ENCODE assay signal across 36 mouse cellular contexts in genomic region chr16:94009356-94009755, GRCm38 (mm10). TPM values are rescaled to one million over a fixed set of nuclear protein-coding genes. Genes with fewer than 3 reads are reported as not detected.
DNase-seq lines count a peak whose midpoint lies in the region; ATAC-seq lines count a peak whose summit lies in the region.
"Had no signal": no experiment of that assay in that cellular context is flagged by ENCODE, and none has a peak within 500 bp of the region (broad histone marks: within the 10 kb centered on the region; RNA-seq: fewer than 3 reads in every experiment).

No protein-coding gene starts in this region.

- H3K4me3 ChIP-seq in neural tube, embryonic 15.5 days (replicated peaks): no peak overlapping the region
- H3K4me3 ChIP-seq in embryonic facial prominence, embryonic 10.5 days: no peak overlapping the region
- H3K4me3 ChIP-seq: embryonic facial prominence, embryonic 12.5 days; embryonic facial prominence, embryonic 15.5 days; heart, adult 2 months; heart, embryonic 10.5 days; heart, embryonic 13.5 days had no signal

- WGBS in neural tube, embryonic 15.5 days: 67% methylated on average over 5 of the region's 5 CpGs
- 56% methylated on average over 5 of the region's 5 CpGs for WGBS in embryonic facial prominence, embryonic 10.5 days

- H3K9ac ChIP-seq in neural tube, embryonic 15.5 days (replicated peaks): no peak overlapping the region
- H3K9ac ChIP-seq: embryonic facial prominence, embryonic 12.5 days; embryonic facial prominence, embryonic 15.5 days; forebrain, postnatal 0 days; heart, embryonic 13.5 days; hindbrain, embryonic 14.5 days had no signal

- H3K4me2 ChIP-seq in neural tube, embryonic 15.5 days: no peak overlapping the region
- H3K4me2 ChIP-seq: embryonic facial prominence, embryonic 12.5 days; embryonic facial prominence, embryonic 15.5 days; heart, embryonic 13.5 days; hindbrain, embryonic 14.5 days had no signal

- no peaks in the 10 kb centered on the region for H3K36me3 ChIP-seq in neural tube, embryonic 15.5 days
- H3K36me3 ChIP-seq in embryonic facial prominence, embryonic 10.5 days (replicated peaks): no peaks in the 10 kb centered on the region
- H3K36me3 ChIP-seq: embryonic facial prominence, embryonic 12.5 days; embryonic facial prominence, embryonic 15.5 days; G1E; heart, embryonic 10.5 days; heart, embryonic 13.5 days had no signal

- peak; percentile 23 for DNase-seq in neural tube, embryonic 10.5 days (ENCODE audit: extremely low spot score, low spot score)
- peak; percentile 35 for DNase-seq in embryonic facial prominence, embryonic 10.5 days (ENCODE audit: low spot score)
- no peak for DNase-seq in cerebellum, postnatal 36 days
- no peak for DNase-seq in gastrocnemius, postnatal 14 days
- DNase-seq: adrenal gland, adult 8-10 months; adrenal gland, postnatal 25 days; B cell, adult 2 months; cerebellum, adult 18-20 months; cerebellum, adult 9-10 months; cerebellum, postnatal 14 days; embryo, embryonic 11 days; forebrain, postnatal 0 days; gastrocnemius, postnatal 36 days; heart, adult 2 months; heart, postnatal 14 days; heart, postnatal 4 days had no signal

- no peak for ATAC-seq in neural tube, embryonic 15.5 days (ENCODE audit: low FRiP score)
- peak; percentile 86 for ATAC-seq in megakaryocyte-erythroid progenitor cell, adult 5-6 weeks (replicated peaks; ENCODE audit: low FRiP score, low TSS enrichment, poor library complexity, severe bottlenecking)
- ATAC-seq: activated CD4-positive, CD25-positive, alpha-beta regulatory T cell, adult 4 months; forebrain, embryonic 14.5 days; forebrain, postnatal 0 days; hindbrain, postnatal 0 days; inflammation-experienced regulatory T-cells, adult 6 months; intestine, embryonic 16.5 days had no signal

- peaks cover 11% of the 10 kb centered on the region for H3K4me1 ChIP-seq in neural tube, embryonic 15.5 days
- peaks cover 51% of the 10 kb centered on the region for H3K4me1 ChIP-seq in embryonic facial prominence, embryonic 10.5 days
- H3K4me1 ChIP-seq: embryonic facial prominence, embryonic 15.5 days; heart, embryonic 13.5 days had no signal

- H3K9me3 ChIP-seq in neural tube, embryonic 15.5 days (replicated peaks): no peaks in the 10 kb centered on the region
- no peaks in the 10 kb centered on the region for H3K9me3 ChIP-seq in embryonic facial prominence, embryonic 10.5 days
- H3K9me3 ChIP-seq: embryonic facial prominence, embryonic 12.5 days; embryonic facial prominence, embryonic 15.5 days; G1E; heart, embryonic 10.5 days; heart, embryonic 13.5 days had no signal

- intact Hi-C loops in gastrocnemius, postnatal 14 days (cut with DNase I; ENCODE audit: low total_unique reads): no loop called here

- H3K27ac ChIP-seq in neural tube, embryonic 15.5 days (replicated peaks): no peak overlapping the region
- no peak overlapping the region for H3K27ac ChIP-seq in embryonic facial prominence, embryonic 10.5 days (replicated peaks)
- H3K27ac ChIP-seq: embryonic facial prominence, embryonic 12.5 days; embryonic facial prominence, embryonic 15.5 days; heart, adult 2 months; heart, embryonic 10.5 days; heart, embryonic 13.5 days; hindbrain, embryonic 14.5 days; hindbrain, postnatal 0 days had no signal

- H3K27me3 ChIP-seq in neural tube, embryonic 15.5 days (replicated peaks): no peaks in the 10 kb centered on the region
- peaks cover 8% of the 10 kb centered on the region for H3K27me3 ChIP-seq in embryonic facial prominence, embryonic 10.5 days (replicated peaks; ENCODE audit: low read depth, poor library complexity, severe bottlenecking)
- H3K27me3 ChIP-seq: CH12.LX; embryonic facial prominence, embryonic 12.5 days; embryonic facial prominence, embryonic 15.5 days had no signal

RNA-seq across cellular contexts. Expression of gene Cldn14, which starts 0.7 kb away (rescaled TPM):
- polyA plus RNA-seq in neural tube, embryonic 15.5 days (2015; fragmentation: Nextera tagmentation; extraction: Ambion mirVana): not detected in 2 replicates
- polyA plus RNA-seq in embryonic facial prominence, embryonic 10.5 days (2016; fragmentation: Nextera tagmentation; extraction: Ambion mirVana): not detected in 2 replicates
- total RNA-seq in megakaryocyte-erythroid progenitor cell, adult 5-6 weeks (2014; fragmentation: Nextera tagmentation): not detected in 2 replicates
- not detected in 2 replicates for total RNA-seq in megakaryocyte-erythroid progenitor cell, adult 5-6 weeks (2017)
- not detected for total RNA-seq in gastrocnemius, postnatal 14 days (2021)
- total RNA-seq: adrenal gland, adult 8-10 months; adrenal gland, postnatal 25 days; forebrain, postnatal 0 days; G1E; gastrocnemius, adult 8-10 months; granulocyte monocyte progenitor cell, adult 5-6 weeks; heart, adult 2 months; heart, postnatal 14 days; heart, postnatal 4 days; hindbrain, postnatal 0 days had no signal
- polyA plus RNA-seq: activated CD4-positive, CD25-positive, alpha-beta regulatory T cell, adult 4 months; brain, embryonic 14.5 days; forebrain, embryonic 11.5 days; forebrain, embryonic 14.5 days; forebrain, postnatal 0 days; G1E; heart, adult 2 months; heart, embryonic 10.5 days; heart, embryonic 13.5 days; heart, embryonic 16.5 days; hindbrain, embryonic 11.5 days; hindbrain, embryonic 14.5 days; inflammation-experienced regulatory T-cells, adult 6 months had no signal

Comparison
In these comparisons a context has a peak if more than half of its experiments do, and no peak if none do; other contexts are left out.
1. DNase-seq: peak in neural tube, embryonic 10.5 days (single experiment) and embryonic facial prominence, embryonic 10.5 days (single experiment); none in cerebellum, postnatal 36 days (0 of 2) and gastrocnemius, postnatal 14 days (single experiment).